Mouse (Mus musculus): Measurements from ENCODE around the gene Rps2.

GRCm38 (mm10) chr17:24722220-24722924 is 4.5 kb downstream of the Rps2 start:
- TF ChIP-seq CTCF (IDR thresholded peaks at IDR 0.05; ENCODE audit: insufficient read depth, low read depth, low read length) (no peak), POLR2A (IDR thresholded peaks at IDR 0.05; ENCODE audit: insufficient read depth, low read depth, low read length) (no peak)

All from olfactory bulb, adult 2 months (tissue).